Comparison of ENCODE assay signal across 19 mouse cellular contexts in genomic region chrX:52632688-52633324, GRCm38 (mm10). TPM values are rescaled to one million over a fixed set of nuclear protein-coding genes. Genes with fewer than 3 reads are reported as not detected.
A peak's percentile ranks its signal among the peaks of the same experiment; 100 is the strongest.
DNase-seq lines count a peak whose midpoint lies in the region; ATAC-seq lines count a peak whose summit lies in the region.
"Had no signal": no experiment of that assay in that cellular context is flagged by ENCODE, and none has a peak within 500 bp of the region (broad histone marks: within the 10 kb centered on the region; RNA-seq: fewer than 3 reads in every experiment).

No protein-coding gene starts in this region.

- H3K4me3 ChIP-seq in intestine, embryonic 15.5 days (replicated peaks), result no peak overlapping the region
- H3K4me3 ChIP-seq in liver, embryonic 16.5 days (ENCODE audit: low read depth, low read length), result no peak overlapping the region
- H3K4me3 ChIP-seq: embryonic facial prominence, embryonic 10.5 days; forebrain, embryonic 12.5 days; heart, adult 2 months had no signal

- DNase-seq in kidney, adult 9 months, result peak; percentile 50
- DNase-seq in kidney, adult 18-20 months, result no peak
- DNase-seq in ES-CJ7 (ENCODE audit: low read depth, low spot score), result peak; percentile 69
- DNase-seq in frontal cortex, postnatal 25 days (ENCODE audit: low spot score in 2 of 2), result no peak
- DNase-seq in thymus, postnatal 10 days (ENCODE audit: low spot score in 2 of 2), result no peak
- no peak for DNase-seq in adrenal gland, postnatal 4 days (ENCODE audit: low spot score in 2 of 2)
- DNase-seq: cerebellum, adult 2 months; gastrocnemius, postnatal 14 days; heart, adult 2 months; kidney, postnatal 10 days; lung, adult 18-20 months; lung, postnatal 14 days had no signal

- H3K9ac ChIP-seq in intestine, embryonic 15.5 days, result no peak overlapping the region
- no peak overlapping the region for H3K9ac ChIP-seq in liver, embryonic 16.5 days (ENCODE audit: low read depth, low read length)
- H3K9ac ChIP-seq: forebrain, embryonic 12.5 days had no signal

- no peaks in the 10 kb centered on the region for H3K9me3 ChIP-seq in intestine, embryonic 15.5 days
- H3K9me3 ChIP-seq in liver, embryonic 16.5 days (replicated peaks; ENCODE audit: control insufficient read depth, low read length), result no peaks in the 10 kb centered on the region
- H3K9me3 ChIP-seq: embryonic facial prominence, embryonic 10.5 days; forebrain, embryonic 12.5 days had no signal

- peak; percentile 81 for ATAC-seq in intestine, embryonic 15.5 days
- peak; percentile 55 for ATAC-seq in liver, embryonic 16.5 days (ENCODE audit: low read depth)

- no peak overlapping the region for H3K27ac ChIP-seq in intestine, embryonic 15.5 days
- H3K27ac ChIP-seq in liver, embryonic 16.5 days (ENCODE audit: low read length), result no peak overlapping the region
- H3K27ac ChIP-seq: forebrain, embryonic 12.5 days; heart, adult 2 months; stomach, postnatal 0 days had no signal

- H3K4me1 ChIP-seq in intestine, embryonic 15.5 days (replicated peaks), result 0 out of 2 replicates have a peak, but pooled peaks cover 3% of the 10 kb centered on the region
- H3K4me1 ChIP-seq in liver, embryonic 16.5 days (ENCODE audit: control insufficient read depth, low read depth, low read length), result no peaks in the 10 kb centered on the region; the same call in 1 of the 2 replicates

- H3K27me3 ChIP-seq in intestine, embryonic 15.5 days (replicated peaks), result no peaks in the 10 kb centered on the region
- no peaks in the 10 kb centered on the region for H3K27me3 ChIP-seq in liver, embryonic 16.5 days (ENCODE audit: control insufficient read depth, insufficient read depth, low read depth, low read length)

- 0 out of 2 replicates have a peak overlapping the region, but pooled peaks have one; percentile 14 for H3K4me2 ChIP-seq in intestine, embryonic 15.5 days (replicated peaks)
- no peak overlapping the region for H3K4me2 ChIP-seq in liver, embryonic 16.5 days (ENCODE audit: low read depth, low read length)
- H3K4me2 ChIP-seq: forebrain, embryonic 12.5 days had no signal

- H3K36me3 ChIP-seq in intestine, embryonic 15.5 days, result no peaks in the 10 kb centered on the region
- H3K36me3 ChIP-seq in liver, embryonic 16.5 days (ENCODE audit: control insufficient read depth, insufficient read depth), result no peaks in the 10 kb centered on the region
- H3K36me3 ChIP-seq: embryonic facial prominence, embryonic 10.5 days; forebrain, embryonic 12.5 days had no signal

- 33% methylated on average over 7 of the region's 7 CpGs for WGBS in intestine, embryonic 15.5 days
- 26% methylated on average over 7 of the region's 7 CpGs for WGBS in liver, embryonic 16.5 days (ENCODE audit: insufficient replicate concordance)

RNA-seq across cellular contexts. Expression of gene Gpc3, which starts 19.1 kb away (rescaled TPM):
- 505 and 604 TPM in 2 replicates for polyA plus RNA-seq in intestine, embryonic 15.5 days (2015; fragmentation: Nextera tagmentation; extraction: Ambion mirVana)
- polyA plus RNA-seq in liver, embryonic 16.5 days (2015; fragmentation: Nextera tagmentation; extraction: Ambion mirVana), result 312 and 343 TPM in 2 replicates
- 100 to 1,000 TPM; 202 to 258 TPM for total RNA-seq in adrenal gland, postnatal 4 days (2021)
- total RNA-seq: megakaryocyte-erythroid progenitor cell, adult 5-6 weeks had no signal
- polyA plus RNA-seq: C2C12 had no signal

Comparison
In these comparisons a context has a peak if more than half of its experiments do, and no peak if none do; other contexts are left out.
1. DNase-seq: peak in kidney, adult 9 months (single experiment) and ES-CJ7 (single experiment); none in kidney, adult 18-20 months (single experiment), frontal cortex, postnatal 25 days (0 of 2), thymus, postnatal 10 days (0 of 2) and adrenal gland, postnatal 4 days (0 of 2).